Mouse (Mus musculus) forebrain, embryonic 11.5 days (tissue): ENCODE data around the gene Pcnx. TPM values are rescaled to one million over a fixed set of nuclear protein-coding genes. Genes with fewer than 3 reads are reported as not detected.

Experiments used
- ATAC-seq: fragments of 200-750 bp; cut with Nextera tagmentation; replicated peaks from 2 replicates; pipeline ENCODE4 v1.8.0; 2017; ENCODE audit warnings: moderate TSS enrichment; ENCODE audit not compliant: low FRiP score
- DNase-seq: peaks from one replicate; pipeline ENCODE4 v3.0.0-alpha.2; 2017; ENCODE audit warnings: low spot score
- H3K27ac ChIP-seq: fragments of 300-500 bp; sonication (generic); 2 replicates; pipeline ENCODE4 v1.5.1; 2014; ENCODE audit warnings: low read depth, low read length
- H3K27me3 ChIP-seq: fragments of 300-500 bp; sonication (generic); 2 replicates; pipeline ENCODE4 v1.6.1; 2014; ENCODE audit warnings: mild to moderate bottlenecking, low read length, mixed read lengths; ENCODE audit not compliant: control insufficient read depth, insufficient read depth
- H3K36me3 ChIP-seq: fragments of 300-500 bp; sonication (generic); 2 replicates; pipeline ENCODE4 v1.6.1; 2014; ENCODE audit warnings: mild to moderate bottlenecking, low read length, moderate library complexity, mixed read lengths; ENCODE audit not compliant: control insufficient read depth, insufficient read depth
- H3K4me1 ChIP-seq: fragments of 300-500 bp; sonication (generic); replicated peaks from 2 replicates; pipeline ENCODE4 v1.6.1; 2014; ENCODE audit warnings: low read length, mixed read lengths; ENCODE audit not compliant: control insufficient read depth, insufficient read depth
- H3K4me2 ChIP-seq: fragments of 300-500 bp; sonication (generic); 2 replicates; pipeline ENCODE4 v1.6.1; 2014; ENCODE audit warnings: low read depth, mild to moderate bottlenecking, low read length, moderate library complexity, mixed read lengths; ENCODE audit not compliant: severe bottlenecking
- H3K4me3 ChIP-seq: fragments of 300-500 bp; sonication (generic); 2 replicates; pipeline ENCODE4 v1.5.1; 2014; ENCODE audit warnings: low read depth, low read length
- H3K9ac ChIP-seq: fragments of 300-500 bp; sonication (generic); 2 replicates; pipeline ENCODE4 v1.6.1; 2014; ENCODE audit warnings: low read length
- H3K9me3 ChIP-seq: fragments of 300-500 bp; sonication (generic); 2 replicates; pipeline ENCODE4 v1.6.1; 2016; ENCODE audit warnings: low read length, mixed read lengths; ENCODE audit not compliant: control insufficient read depth
- WGBS: fragments of 180-500 bp; shearing (Covaris S2); extraction: QIAGEN DNeasy Blood & Tissue Kit; methylation state at CpG from one replicate; pipeline ENCODE4 v1.1.7; 2014; 5-methylcytosine and 5-hydroxymethylcytosine counted together
- polyA plus RNA-seq: library from polyadenylated mRNA; unstranded; fragments of >200 nt; fragmentation: Nextera tagmentation; extraction: Ambion mirVana; gene quantifications from 2 replicates; pipeline ENCODE4 v1.2.1, GENCODE M21; 2014

Gene Pcnx
- polyA plus RNA-seq, 1 experiment from 2014 or later: 14.6 TPM

DNA sequence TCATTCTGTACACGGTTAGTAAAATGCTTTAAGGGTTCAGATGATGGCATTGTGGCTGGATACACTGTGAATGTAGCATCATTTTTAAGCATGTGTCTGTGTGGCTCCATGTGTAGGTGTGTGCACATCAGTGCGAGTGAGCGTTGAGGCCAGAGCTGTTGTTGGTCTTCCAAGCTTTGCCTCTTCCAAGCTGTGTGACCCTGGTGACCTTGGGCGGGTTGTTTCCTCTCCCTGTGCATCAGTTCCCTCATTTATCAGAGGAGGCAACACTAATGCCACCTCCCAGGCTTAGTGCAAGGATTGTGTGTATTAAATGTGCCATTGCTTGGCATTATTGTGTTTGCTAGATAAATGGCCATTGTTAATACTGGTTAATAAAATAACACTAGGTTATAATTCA is 76.2 kb downstream of the Pcnx start:
- Histone ChIP-seq H3K36me3 (no peaks in the 10 kb centered on the region), H3K4me3 (no peak overlapping the region), H3K27me3 (no peaks in the 10 kb centered on the region), H3K27ac (no peak overlapping the region), H3K9ac (no peak overlapping the region), H3K4me2 (no peak overlapping the region), H3K4me1 (no peaks in the 10 kb centered on the region), H3K9me3 (no peaks in the 10 kb centered on the region)
- 48% methylated on average over 4 of the region's 4 CpGs for WGBS
- no peak for ATAC-seq
- no peak for DNase-seq

DNA sequence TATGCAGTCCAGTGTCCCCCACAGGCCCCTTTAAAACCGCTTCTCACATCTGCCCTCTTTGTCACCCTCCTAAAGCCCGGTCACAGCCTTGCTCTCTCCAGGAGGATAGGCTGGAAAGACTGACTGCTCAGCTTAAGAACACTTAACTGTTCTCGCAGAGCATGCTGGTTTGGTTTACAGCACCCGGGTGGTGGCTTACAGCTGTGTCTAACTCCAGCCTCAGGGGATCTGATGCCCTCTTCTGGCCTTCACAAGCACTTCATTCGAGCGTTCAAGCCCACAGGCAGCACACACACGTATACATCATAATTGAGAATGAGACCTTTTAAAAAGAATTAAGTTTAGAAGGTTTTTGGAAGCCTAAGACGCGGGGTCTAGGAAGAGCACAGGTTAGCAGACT is 81.4 kb downstream of the Pcnx start:
- Histone ChIP-seq H3K36me3 (no peaks in the 10 kb centered on the region), H3K9me3 (no peaks in the 10 kb centered on the region), H3K27me3 (no peaks in the 10 kb centered on the region), H3K4me2 (no peak overlapping the region), H3K4me1 (no peaks in the 10 kb centered on the region), H3K4me3 (no peak overlapping the region), H3K27ac (no peak overlapping the region), H3K9ac (no peak overlapping the region)
- 81% methylated on average over 9 of the region's 9 CpGs for WGBS
- ATAC-seq: no peak
- no peak for DNase-seq

- Histone ChIP-seq H3K4me1 (no peaks in the 10 kb centered on the region), H3K9me3 (no peaks in the 10 kb centered on the region), H3K4me2 (no peak overlapping the region), H3K27me3 (no peaks in the 10 kb centered on the region), H3K4me3 (no peak overlapping the region), H3K27ac (no peak overlapping the region), H3K9ac (no peak overlapping the region), H3K36me3 (no peaks in the 10 kb centered on the region)
- DNase-seq (no peak), ATAC-seq (no peak)
- WGBS: 88% methylated on average over 12 of the region's 12 CpGs
Observed at GRCm38 (mm10) chr12:81943331-81944062, 83.7 kb downstream of the Pcnx start.

DNA sequence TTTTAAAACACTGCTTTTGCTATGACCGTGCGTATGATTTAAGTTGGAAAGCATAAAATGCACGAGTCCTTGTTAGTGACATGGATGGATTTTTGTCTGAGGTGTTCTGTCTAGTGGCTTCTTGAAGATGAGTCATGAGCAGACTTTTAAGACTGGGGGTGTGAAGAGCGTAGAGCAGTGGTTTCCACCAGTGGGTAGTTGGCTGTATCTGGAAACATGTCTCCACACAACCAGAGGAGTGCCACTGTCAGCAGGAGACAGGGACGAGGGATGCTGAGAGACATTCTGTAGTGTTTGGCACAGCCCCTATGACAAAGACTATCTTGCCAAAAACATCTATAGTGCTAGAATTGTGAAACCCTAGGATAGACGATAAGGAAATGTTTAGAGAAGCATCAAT is 89.2 kb downstream of the Pcnx start:
- Histone ChIP-seq H3K27me3 (no peaks in the 10 kb centered on the region), H3K4me2 (no peak overlapping the region), H3K4me3 (no peak overlapping the region), H3K9ac (no peak overlapping the region), H3K36me3 (no peaks in the 10 kb centered on the region), H3K4me1 (no peaks in the 10 kb centered on the region), H3K9me3 (no peaks in the 10 kb centered on the region), H3K27ac (no peak overlapping the region)
- ATAC-seq (no peak), DNase-seq (no peak)
- WGBS: 95% methylated on average over 6 of the region's 6 CpGs

GRCm38 (mm10) chr12:81950016-81950415 is 90.2 kb downstream of the Pcnx start:
- ATAC-seq (no peak), DNase-seq (no peak)
- WGBS: 91% methylated on average over 2 of the region's 2 CpGs
- H3K4me3 ChIP-seq: no peak overlapping the region
- H3K27ac ChIP-seq: no peak overlapping the region
- H3K36me3 ChIP-seq: no peaks in the 10 kb centered on the region
- no peaks in the 10 kb centered on the region for H3K9me3 ChIP-seq
- H3K27me3 ChIP-seq: no peaks in the 10 kb centered on the region
- H3K4me2 ChIP-seq: no peak overlapping the region
- no peaks in the 10 kb centered on the region for H3K4me1 ChIP-seq
- no peak overlapping the region for H3K9ac ChIP-seq

- Histone ChIP-seq H3K4me2 (no peak overlapping the region), H3K9me3 (no peaks in the 10 kb centered on the region), H3K9ac (no peak overlapping the region), H3K36me3 (no peaks in the 10 kb centered on the region), H3K4me1 (no peaks in the 10 kb centered on the region), H3K27ac (no peak overlapping the region), H3K27me3 (no peaks in the 10 kb centered on the region), H3K4me3 (no peak overlapping the region)
- DNase-seq (no peak), ATAC-seq (no peak)
- WGBS: 93% methylated on average over 4 of the region's 4 CpGs
Observed at GRCm38 (mm10) chr12:81958351-81958750, 98.5 kb downstream of the Pcnx start.

DNA sequence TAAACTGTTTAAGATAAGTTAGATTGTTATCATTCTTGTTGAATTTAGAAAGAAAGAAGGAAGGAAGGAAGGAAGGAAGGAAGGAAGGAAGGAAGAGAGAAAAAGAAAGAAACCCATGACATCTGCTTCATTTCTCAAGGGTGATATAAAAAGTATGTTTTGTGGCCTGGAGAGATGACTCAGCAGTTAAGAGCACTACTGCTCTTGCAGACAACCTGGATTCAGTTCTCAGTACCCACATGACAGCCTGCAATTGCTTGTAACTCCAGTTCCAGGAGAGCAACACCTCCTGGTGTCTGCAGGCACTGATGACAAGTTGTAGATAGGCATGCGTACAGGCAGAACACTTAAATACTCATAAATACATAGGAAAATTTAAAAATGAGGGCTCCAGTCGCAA is 105.6 kb downstream of the Pcnx start:
- H3K4me1 ChIP-seq: no peaks in the 10 kb centered on the region
- H3K27me3 ChIP-seq: no peaks in the 10 kb centered on the region
- ATAC-seq (no peak), DNase-seq (no peak)
- no peaks in the 10 kb centered on the region for H3K9me3 ChIP-seq
- no peak overlapping the region for H3K9ac ChIP-seq
- WGBS: 97% methylated on average over 2 of the region's 2 CpGs
- H3K4me2 ChIP-seq: no peak overlapping the region
- no peaks in the 10 kb centered on the region for H3K36me3 ChIP-seq
- no peak overlapping the region for H3K27ac ChIP-seq
- H3K4me3 ChIP-seq: no peak overlapping the region

DNA sequence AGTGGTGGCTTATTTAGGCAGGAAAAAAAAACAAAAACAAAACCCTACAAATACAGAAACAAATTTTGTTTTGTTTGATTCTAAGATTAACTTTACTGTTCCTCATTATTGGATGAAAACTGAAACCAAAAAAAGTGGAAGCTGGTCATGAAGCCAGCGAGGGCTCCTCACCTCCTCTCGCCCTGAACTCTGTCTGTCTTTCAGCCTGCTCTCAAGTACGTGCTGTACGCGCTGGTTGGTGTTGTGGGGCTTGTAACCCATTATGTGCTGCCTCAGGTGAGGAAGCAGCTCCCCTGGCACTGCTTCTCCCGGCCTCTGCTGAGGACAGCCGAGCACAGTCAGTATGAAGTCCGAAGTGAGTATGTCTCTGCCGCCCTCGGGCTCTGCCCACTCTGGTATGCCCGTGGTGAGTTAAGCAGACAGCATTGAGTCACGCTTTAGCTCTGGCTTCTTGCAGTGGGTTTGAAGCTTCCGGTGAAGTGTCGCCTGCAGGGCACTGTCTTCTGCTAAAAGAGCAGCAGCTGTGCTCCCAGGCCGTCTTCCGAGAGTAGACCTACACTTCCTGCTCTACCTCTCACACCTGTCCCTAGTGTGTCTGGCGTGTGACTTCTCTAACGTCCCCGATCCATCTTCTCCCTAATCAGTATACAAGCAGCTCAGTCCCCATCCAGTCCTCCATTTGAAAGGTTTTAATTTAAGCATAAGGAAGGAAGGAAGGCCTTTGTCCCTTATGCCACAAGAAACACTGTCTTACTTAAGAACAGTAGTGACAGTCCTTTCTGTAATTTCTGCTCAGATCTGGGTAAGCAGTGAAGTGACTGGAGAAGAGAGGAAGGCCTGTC is 111.4 kb downstream of the Pcnx start:
- H3K4me1 ChIP-seq: 0 out of 2 replicates have a peak, but pooled peaks cover 2% of the 10 kb centered on the region
- DNase-seq (no peak), ATAC-seq (no peak)
- H3K9me3 ChIP-seq: no peaks in the 10 kb centered on the region
- whole genome bisulfite sequencing: 92% methylated on average over 19 of the region's 19 CpGs
- no peaks in the 10 kb centered on the region for H3K27me3 ChIP-seq
- no peak overlapping the region for H3K4me2 ChIP-seq
- no peak overlapping the region for H3K4me3 ChIP-seq
- H3K9ac ChIP-seq: no peak overlapping the region
- no peaks in the 10 kb centered on the region; the same call in 1 of the 2 replicates for H3K36me3 ChIP-seq
- no peak overlapping the region for H3K27ac ChIP-seq
